Mouse (Mus musculus) olfactory bulb, adult 2 months (tissue): ENCODE data around the gene Tmem44.

Experiments used
- CTCF ChIP-seq: fragments of 200-500 bp; IDR thresholded peaks from 2 replicates; pipeline ENCODE4 v1.5.1; 2012; ENCODE audit warnings: low read depth, mild to moderate bottlenecking, low read length, moderate library complexity; ENCODE audit not compliant: insufficient read depth
- POLR2A ChIP-seq: fragments of 200-500 bp; IDR thresholded peaks from 2 replicates; pipeline ENCODE4 v1.6.1; 2012; ENCODE audit warnings: mild to moderate bottlenecking, low read depth, low read length, moderate library complexity; ENCODE audit not compliant: insufficient read depth

DNA sequence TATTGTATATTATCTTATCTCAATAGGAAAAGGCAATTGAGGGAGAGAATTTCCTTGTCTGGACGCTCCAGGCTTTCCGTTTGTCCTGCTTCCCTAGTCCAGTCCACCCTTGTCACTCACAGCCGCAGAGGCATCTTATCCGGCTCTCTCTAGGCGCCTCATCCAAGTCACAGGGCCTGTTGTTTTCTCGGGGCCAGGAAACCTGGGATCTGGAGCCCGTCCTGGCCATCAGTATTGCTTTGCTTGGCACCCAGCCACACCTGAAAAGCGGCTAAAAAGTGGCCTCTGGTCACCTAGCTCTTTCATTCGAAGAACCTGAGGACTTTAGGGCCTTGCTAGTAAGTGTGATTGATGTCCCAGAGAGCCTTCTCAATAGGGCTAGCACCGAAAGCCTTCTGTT is 43.5 kb downstream of the Tmem44 start:
- no peak for TF ChIP-seq CTCF
- TF ChIP-seq POLR2A: no peak
